Mouse (Mus musculus) olfactory bulb, adult 2 months (tissue): ENCODE data around the gene Pate2.

ENCODE experiments used
- CTCF ChIP-seq: fragments of 200-500 bp; IDR thresholded peaks from 2 replicates; pipeline ENCODE4 v1.5.1; 2012; ENCODE audit warnings: low read depth, mild to moderate bottlenecking, low read length, moderate library complexity; ENCODE audit not compliant: insufficient read depth
- POLR2A ChIP-seq: fragments of 200-500 bp; IDR thresholded peaks from 2 replicates; pipeline ENCODE4 v1.6.1; 2012; ENCODE audit warnings: mild to moderate bottlenecking, low read depth, low read length, moderate library complexity; ENCODE audit not compliant: insufficient read depth

GRCm38 (mm10) chr9:35520631-35521348, 49.3 kb upstream of the Pate2 start:
- TF ChIP-seq CTCF (no peak), POLR2A (no peak)
